Mouse (Mus musculus) intestine, postnatal 0 days (tissue): ENCODE measurements around the gene Gm609. TPM values are rescaled to one million over a fixed set of nuclear protein-coding genes. Genes with fewer than 3 reads are reported as not detected.
A peak's percentile ranks its signal among the peaks of the same experiment; 100 is the strongest.
"Not testable (repeated sequence)": the region's sequence is repeated elsewhere in the genome, so short reads cannot be mapped to it uniquely, and the experiment has no call there.

Source experiments
- ATAC-seq: fragments of 200-750 bp; cut with Nextera tagmentation; 2 replicates; pipeline ENCODE4 v1.8.0; 2017; ENCODE audit warnings: mild to moderate bottlenecking, moderate TSS enrichment, moderate library complexity
- H3K27ac ChIP-seq: fragments of 300-500 bp; sonication (generic); 2 replicates; pipeline ENCODE4 v1.5.1; 2014; ENCODE audit warnings: mild to moderate bottlenecking, low read depth, low read length, moderate library complexity
- H3K27me3 ChIP-seq: fragments of 300-500 bp; sonication (generic); replicated peaks from 2 replicates; pipeline ENCODE4 v1.6.1; 2014; ENCODE audit warnings: low read length, mixed read lengths; ENCODE audit not compliant: control insufficient read depth, insufficient read depth
- H3K36me3 ChIP-seq: fragments of 300-500 bp; sonication (generic); 2 replicates; pipeline ENCODE4 v1.6.1; 2014; ENCODE audit warnings: mild to moderate bottlenecking, moderate library complexity; ENCODE audit not compliant: control insufficient read depth, insufficient read depth
- H3K4me1 ChIP-seq: fragments of 300-500 bp; sonication (generic); replicated peaks from 2 replicates; pipeline ENCODE4 v1.6.1; 2014; ENCODE audit warnings: antibody characterized with exemption, low read length, mixed read lengths; ENCODE audit not compliant: control insufficient read depth, insufficient read depth
- H3K4me2 ChIP-seq: fragments of 300-500 bp; sonication (generic); replicated peaks from 2 replicates; pipeline ENCODE4 v1.6.1; 2014; ENCODE audit warnings: low read depth, mild to moderate bottlenecking, moderate library complexity
- H3K4me3 ChIP-seq: fragments of 300-500 bp; sonication (generic); 2 replicates; pipeline ENCODE4 v1.5.1; 2014; ENCODE audit warnings: low read depth, low read length
- H3K9ac ChIP-seq: fragments of 300-500 bp; sonication (generic); 2 replicates; pipeline ENCODE4 v1.6.1; 2014; ENCODE audit warnings: mild to moderate bottlenecking, low read depth, low read length
- H3K9me3 ChIP-seq: fragments of 300-500 bp; sonication (generic); 2 replicates; pipeline ENCODE4 v1.6.1; 2016; ENCODE audit warnings: mixed run types; ENCODE audit not compliant: control insufficient read depth
- CTCF ChIP-seq: sonication (generic); IDR thresholded peaks from 2 replicates; pipeline ENCODE4 v1.5.1; 2016; ENCODE audit warnings: low read depth, mild to moderate bottlenecking, control low read depth, antibody characterized with exemption, moderate library complexity
- WGBS: fragments of 180-500 bp; shearing (Covaris S2); extraction: QIAGEN DNeasy Blood & Tissue Kit; methylation state at CpG from one replicate; pipeline ENCODE4 v1.1.7; 2014; 5-methylcytosine and 5-hydroxymethylcytosine counted together
- polyA plus RNA-seq: library from polyadenylated mRNA; unstranded; fragments of >200 nt; fragmentation: Nextera tagmentation; extraction: Ambion mirVana; gene quantifications from 2 replicates; pipeline ENCODE4 v1.2.1, GENCODE M21; 2015

Gm609 gene
- 1.6 and 1.9 TPM in 2 replicates for polyA plus RNA-seq

DNA sequence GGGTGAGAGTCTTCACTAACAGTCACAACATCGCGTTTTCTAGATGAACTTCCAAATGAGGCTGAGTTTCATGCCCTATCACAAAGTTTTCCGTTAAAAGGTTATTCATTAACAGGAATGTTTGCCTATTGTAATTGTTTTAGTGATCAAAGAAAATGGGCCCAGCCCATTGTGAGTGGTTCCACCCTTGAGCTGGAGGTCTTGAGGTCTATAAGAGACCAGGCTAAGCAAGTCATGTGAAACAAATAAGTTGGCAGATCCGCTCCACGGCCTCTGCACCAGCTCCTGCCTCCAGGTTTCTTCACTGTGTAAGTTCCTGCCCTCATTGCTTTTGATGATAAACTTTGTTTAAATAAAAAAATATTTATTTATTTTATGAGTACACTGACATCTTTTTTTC, at the start of gene Gm609:
Gene Gm609, minus strand, starts transcription at position 43 of the 400 bp plus-strand sequence.
- H3K27me3 ChIP-seq = no peaks in the 10 kb centered on the region
- TF ChIP-seq CTCF = no peak
- 40% methylated on average over 5 of the region's 5 CpGs for WGBS
- no peak within 1 kb of the TSS for H3K27ac ChIP-seq
- ATAC-seq = peak; percentile 51
- no peak within 1 kb of the TSS for H3K9ac ChIP-seq
- no peaks in the 10 kb centered on the region for H3K9me3 ChIP-seq
- no peaks in the 10 kb centered on the region for H3K36me3 ChIP-seq
- no peak within 1 kb of the TSS for H3K4me3 ChIP-seq
- H3K4me2 ChIP-seq = peak within 1 kb of the TSS; percentile 41
- no peaks in the 10 kb centered on the region for H3K4me1 ChIP-seq

DNA sequence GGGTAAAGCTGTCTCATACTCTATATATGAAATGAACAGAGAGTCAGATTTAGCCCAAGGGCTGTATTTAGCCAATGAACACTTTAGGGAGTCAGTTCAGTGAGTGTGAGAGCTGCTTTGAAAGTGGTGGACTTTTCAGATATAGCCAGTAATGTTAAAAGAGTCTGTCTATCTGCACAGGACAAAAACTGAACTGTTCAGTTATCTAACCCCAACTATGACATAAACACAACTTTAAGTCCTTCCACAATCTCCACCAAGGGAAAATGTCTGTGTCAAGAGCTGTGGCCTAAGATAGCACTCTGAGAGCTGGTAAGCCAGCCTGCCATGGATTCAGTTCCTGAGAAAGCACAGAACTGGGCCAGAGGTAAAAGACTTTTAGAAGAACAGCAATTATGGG, 49.3 kb upstream of the Gm609 start:
- Histone ChIP-seq H3K36me3 (no peaks in the 10 kb centered on the region), H3K27me3 (no peaks in the 10 kb centered on the region), H3K9me3 (no peaks in the 10 kb centered on the region), H3K4me1 (0 out of 2 replicates have a peak, but pooled peaks cover 3% of the 10 kb centered on the region), H3K4me3 (no peak overlapping the region), H3K27ac (no peak overlapping the region), H3K9ac (no peak overlapping the region), H3K4me2 (no peak overlapping the region)
- TF ChIP-seq CTCF = no peak
- ATAC-seq = no peak

DNA sequence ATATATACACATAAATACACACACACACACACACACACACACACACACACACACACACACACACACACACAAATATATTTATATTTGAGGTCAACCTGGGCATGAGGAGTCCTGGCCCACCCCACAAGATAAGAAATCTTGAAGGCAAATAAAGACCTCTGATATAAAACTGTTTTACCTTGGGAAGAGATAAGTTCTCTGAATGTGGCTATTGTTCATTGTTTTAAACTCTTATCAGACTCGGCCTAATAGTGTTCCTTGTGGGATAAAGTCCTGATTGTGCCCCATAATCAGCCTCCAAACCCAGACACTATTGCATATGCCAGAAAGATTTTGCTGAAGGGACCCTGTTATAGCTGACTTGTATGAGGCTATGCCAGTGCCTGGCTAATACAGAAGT, 45.6 kb upstream of the Gm609 start:
- not testable (repeated sequence) for H3K27ac ChIP-seq, H3K4me2 ChIP-seq, H3K9me3 ChIP-seq, H3K9ac ChIP-seq, H3K36me3 ChIP-seq, H3K27me3 ChIP-seq, H3K4me1 ChIP-seq, H3K4me3 ChIP-seq
- 49% methylated on average over 1 of the region's 1 CpGs for WGBS
- ATAC-seq = peak; percentile 77

DNA sequence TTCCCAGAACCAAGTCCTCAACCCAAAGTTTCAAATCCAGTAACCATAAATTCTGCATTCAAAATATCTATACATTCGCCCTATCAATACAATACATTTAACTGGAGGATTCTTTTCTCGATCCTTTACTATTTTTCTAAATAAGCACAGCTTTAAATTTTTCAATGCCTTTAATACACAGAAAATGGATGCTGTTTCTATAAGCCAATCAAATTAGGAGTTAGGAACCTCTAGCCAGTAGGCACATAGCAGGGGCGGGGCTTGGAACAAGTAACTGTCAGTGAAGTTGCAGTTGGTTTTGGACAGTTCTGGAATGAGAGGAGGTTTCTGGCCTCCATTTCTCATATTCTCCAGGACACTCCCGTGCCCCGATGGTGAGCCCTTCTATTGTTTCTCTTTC, 42.2 kb upstream of the Gm609 start, which contains the start of gene Slc9c1:
Gene Slc9c1, plus strand, starts transcription at position 301 of the 400 bp plus-strand sequence.
- no peak within 1 kb of the TSS for H3K4me3 ChIP-seq
- no peaks in the 10 kb centered on the region for H3K36me3 ChIP-seq
- no peak for TF ChIP-seq CTCF
- no peak within 1 kb of the TSS for H3K4me2 ChIP-seq
- ATAC-seq = no peak
- H3K9me3 ChIP-seq = no peaks in the 10 kb centered on the region
- WGBS = 93% methylated on average over 5 of the region's 5 CpGs
- no peak within 1 kb of the TSS for H3K9ac ChIP-seq
- no peak within 1 kb of the TSS for H3K27ac ChIP-seq
- H3K4me1 ChIP-seq = 0 out of 2 replicates have a peak, but pooled peaks cover 3% of the 10 kb centered on the region
- H3K27me3 ChIP-seq = no peaks in the 10 kb centered on the region

DNA sequence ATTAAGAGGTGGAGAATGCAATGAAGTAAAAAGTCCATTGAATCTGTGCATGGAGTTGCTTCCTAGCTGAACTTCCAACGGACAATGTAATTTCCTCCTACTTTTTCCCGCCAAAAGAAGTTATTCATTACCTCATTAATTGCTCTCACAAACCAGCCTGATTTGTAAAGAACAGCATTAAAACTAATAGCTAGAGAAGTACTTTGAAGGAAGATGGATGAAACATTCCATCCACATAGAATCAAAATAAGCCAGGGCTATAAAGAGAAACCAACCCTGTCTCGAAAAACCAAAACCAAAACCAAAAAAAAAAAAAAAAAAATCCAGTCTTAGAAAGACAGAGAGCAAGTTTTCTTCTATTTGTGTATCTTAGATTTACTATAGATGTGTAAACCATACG, 39.2 kb upstream of the Gm609 start, which contains the start of gene Gm17783:
Gene Gm17783, minus strand, starts transcription at position 101 of the 400 bp plus-strand sequence.
- no peak within 1 kb of the TSS for H3K27ac ChIP-seq
- no peaks in the 10 kb centered on the region for H3K4me1 ChIP-seq
- ATAC-seq = no peak
- 56% methylated on average over 4 of the region's 4 CpGs for WGBS
- no peak within 1 kb of the TSS for H3K9ac ChIP-seq
- TF ChIP-seq CTCF = no peak
- H3K9me3 ChIP-seq = no peaks in the 10 kb centered on the region
- no peak within 1 kb of the TSS for H3K4me3 ChIP-seq
- H3K4me2 ChIP-seq = peak within 1 kb of the TSS; percentile 39
- H3K36me3 ChIP-seq = no peaks in the 10 kb centered on the region
- H3K27me3 ChIP-seq = no peaks in the 10 kb centered on the region

DNA sequence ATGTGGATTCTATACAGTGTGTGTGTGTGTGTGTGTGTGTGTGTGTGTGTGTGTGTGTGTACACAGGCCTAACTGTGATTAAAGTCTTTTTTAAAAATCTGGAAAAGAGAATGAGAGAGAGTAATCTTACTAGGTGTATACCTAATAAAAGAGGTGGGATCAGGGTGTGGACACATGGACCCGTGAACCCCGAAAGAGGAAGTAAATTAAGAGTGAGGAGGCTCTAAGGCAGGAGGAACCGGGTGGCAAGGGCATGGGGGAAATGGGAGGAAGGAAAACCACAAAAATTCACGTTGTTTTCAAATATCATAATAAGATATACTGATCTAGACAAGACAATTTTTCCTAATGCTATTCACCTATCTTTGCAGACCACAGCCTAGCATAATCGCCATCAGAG, 32.8 kb upstream of the Gm609 start:
- no peaks in the 10 kb centered on the region for H3K9me3 ChIP-seq
- no peak overlapping the region for H3K9ac ChIP-seq
- no peak overlapping the region for H3K4me3 ChIP-seq
- TF ChIP-seq CTCF = no peak
- H3K27ac ChIP-seq = no peak overlapping the region
- ATAC-seq = peak; percentile 64
- H3K27me3 ChIP-seq = no peaks in the 10 kb centered on the region
- no peak overlapping the region for H3K4me2 ChIP-seq
- H3K4me1 ChIP-seq = 0 out of 2 replicates have a peak, but pooled peaks cover 2% of the 10 kb centered on the region
- 43% methylated on average over 5 of the region's 5 CpGs for WGBS
- H3K36me3 ChIP-seq = 0 out of 2 replicates have a peak, but pooled peaks cover 2% of the 10 kb centered on the region

DNA sequence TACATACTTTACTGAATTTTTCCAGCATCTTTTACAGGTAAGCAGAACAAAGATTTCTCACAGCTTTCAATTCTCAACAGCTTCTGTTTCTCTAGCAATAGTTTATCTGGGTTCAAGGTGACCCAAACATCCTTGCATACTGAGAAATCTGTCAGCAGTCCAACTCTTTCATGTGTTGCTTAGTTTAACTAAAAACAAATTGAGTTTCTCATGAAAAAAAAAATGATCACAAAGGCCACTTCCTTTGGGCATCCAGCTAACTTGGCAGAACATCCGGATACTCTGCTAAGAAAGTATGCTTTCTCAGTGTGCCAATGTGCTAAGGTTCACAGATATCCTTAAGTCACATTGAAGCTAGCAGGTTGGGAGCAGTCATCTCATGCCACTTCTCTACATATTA, 2.6 kb upstream of the Gm609 start:
- no peaks in the 10 kb centered on the region for H3K4me1 ChIP-seq
- no peak for TF ChIP-seq CTCF
- H3K27me3 ChIP-seq = no peaks in the 10 kb centered on the region
- H3K4me2 ChIP-seq = no peak overlapping the region
- no peaks in the 10 kb centered on the region for H3K36me3 ChIP-seq
- H3K9ac ChIP-seq = no peak overlapping the region
- no peaks in the 10 kb centered on the region for H3K9me3 ChIP-seq
- H3K4me3 ChIP-seq = no peak overlapping the region
- ATAC-seq = no peak
- 74% methylated on average over 1 of the region's 1 CpGs for WGBS
- H3K27ac ChIP-seq = no peak overlapping the region
